Comparison of ENCODE assay signal across 10 mouse cellular contexts in the genomic region with DNA sequence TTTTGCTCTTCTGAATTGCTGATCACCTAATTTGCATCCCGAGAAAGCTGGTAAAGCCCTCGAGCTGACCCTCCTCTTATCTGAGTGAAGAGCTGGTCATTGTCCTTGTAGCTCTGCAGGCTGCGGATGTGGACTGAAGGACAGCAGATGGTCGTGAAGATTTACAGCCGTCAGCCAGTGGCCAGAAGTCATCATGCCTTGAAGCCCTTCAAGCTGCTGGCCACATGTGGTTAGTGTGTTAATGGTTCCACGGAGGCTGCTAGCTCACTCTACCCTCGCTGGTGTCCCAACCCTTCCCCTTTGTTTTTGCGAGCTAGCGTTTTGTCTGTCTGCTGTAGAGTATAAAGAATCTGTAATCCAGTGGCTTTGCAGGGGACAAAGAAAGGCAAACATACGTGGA.
DNase-seq lines count a peak whose midpoint lies in the region; ATAC-seq and TF ChIP-seq lines count a peak whose summit lies in the region.
"Had no signal": no experiment of that assay in that cellular context is flagged by ENCODE, and none has a peak within 500 bp of the region (broad histone marks: within the 10 kb centered on the region; RNA-seq: fewer than 3 reads in every experiment).

No protein-coding gene starts in this region.

- H3K4me3 ChIP-seq in kidney, embryonic 16.5 days (ENCODE audit: low read length): no peak overlapping the region
- no peak overlapping the region for H3K4me3 ChIP-seq in neural tube, embryonic 15.5 days (replicated peaks)
- H3K4me3 ChIP-seq in liver, postnatal 0 days (ENCODE audit: low read depth, low read length): no peak overlapping the region
- H3K4me3 ChIP-seq: limb, embryonic 12.5 days had no signal

- 0 out of 2 replicates have a peak, but pooled peaks cover 7% of the 10 kb centered on the region for H3K36me3 ChIP-seq in kidney, embryonic 16.5 days (ENCODE audit: insufficient read depth, low read length)
- H3K36me3 ChIP-seq in neural tube, embryonic 15.5 days: peaks cover 12% of the 10 kb centered on the region; the same call in 1 of the 2 replicates
- no peaks in the 10 kb centered on the region for H3K36me3 ChIP-seq in liver, postnatal 0 days (replicated peaks; ENCODE audit: insufficient read depth, low read length)

- no peak overlapping the region for H3K9ac ChIP-seq in kidney, embryonic 16.5 days (replicated peaks; ENCODE audit: low read length)
- no peak overlapping the region for H3K9ac ChIP-seq in neural tube, embryonic 15.5 days (replicated peaks)
- no peak overlapping the region for H3K9ac ChIP-seq in liver, postnatal 0 days (replicated peaks)
- H3K9ac ChIP-seq: limb, embryonic 12.5 days had no signal

- TF ChIP-seq CTCF in liver, postnatal 0 days (IDR thresholded peaks at IDR 0.05; ENCODE audit: low read depth): no peak

- H3K4me1 ChIP-seq in kidney, embryonic 16.5 days (ENCODE audit: insufficient read depth, low read length): no peaks in the 10 kb centered on the region
- H3K4me1 ChIP-seq in neural tube, embryonic 15.5 days: peaks cover 13% of the 10 kb centered on the region
- no peaks in the 10 kb centered on the region for H3K4me1 ChIP-seq in liver, postnatal 0 days (ENCODE audit: insufficient read depth)

- no peak for TF ChIP-seq EP300 in liver, postnatal 0 days (IDR thresholded peaks at IDR 0.05; ENCODE audit: low read depth)

- peak; percentile 25; the same call in 1 of the 2 replicates for ATAC-seq in kidney, embryonic 16.5 days (ENCODE audit: low FRiP score, low TSS enrichment)
- 0 out of 2 replicates have a peak, but pooled peaks have one; percentile 5 for ATAC-seq in neural tube, embryonic 15.5 days (ENCODE audit: low FRiP score)
- ATAC-seq in liver, postnatal 0 days: no peak
- ATAC-seq in erythroblast, adult 5-6 weeks (replicated peaks; ENCODE audit: low FRiP score, poor library complexity, severe bottlenecking): no peak
- ATAC-seq: activated CD4-positive, CD25-positive, alpha-beta regulatory T cell, adult 4 months had no signal

- no peak overlapping the region for H3K4me2 ChIP-seq in kidney, embryonic 16.5 days (replicated peaks; ENCODE audit: low read depth, low read length)
- no peak overlapping the region for H3K4me2 ChIP-seq in neural tube, embryonic 15.5 days
- no peak overlapping the region for H3K4me2 ChIP-seq in liver, postnatal 0 days (ENCODE audit: low read depth, low read length)
- H3K4me2 ChIP-seq: limb, embryonic 12.5 days had no signal

- no peak overlapping the region for H3K27ac ChIP-seq in kidney, embryonic 16.5 days (ENCODE audit: low read length)
- no peak overlapping the region for H3K27ac ChIP-seq in neural tube, embryonic 15.5 days (replicated peaks)
- H3K27ac ChIP-seq in liver, postnatal 0 days (ENCODE audit: low read depth): no peak overlapping the region

- no peak for DNase-seq in kidney, adult 8-10 months
- DNase-seq in embryo, embryonic 11 days: peak; percentile 61
- DNase-seq in mesoderm, embryonic 11.5 days (ENCODE audit: low read depth, low spot score): peak; percentile 78
- no peak for DNase-seq in liver, postnatal 0 days
- no peak for DNase-seq in spleen, adult 12 weeks (ENCODE audit: low spot score)

- 38% methylated on average over 10 of the region's 10 CpGs for WGBS in kidney, embryonic 16.5 days
- WGBS in neural tube, embryonic 15.5 days: 5% methylated on average over 10 of the region's 10 CpGs
- 46% methylated on average over 10 of the region's 10 CpGs for WGBS in liver, postnatal 0 days (ENCODE audit: insufficient replicate concordance)

- no peaks in the 10 kb centered on the region for H3K9me3 ChIP-seq in kidney, embryonic 16.5 days (ENCODE audit: low read length)
- no peaks in the 10 kb centered on the region for H3K9me3 ChIP-seq in neural tube, embryonic 15.5 days (replicated peaks)
- no peaks in the 10 kb centered on the region for H3K9me3 ChIP-seq in liver, postnatal 0 days (ENCODE audit: low read length)
- H3K9me3 ChIP-seq: limb, embryonic 12.5 days had no signal

- H3K27me3 ChIP-seq in kidney, embryonic 16.5 days (ENCODE audit: insufficient read depth, low read length): no peaks in the 10 kb centered on the region
- H3K27me3 ChIP-seq in neural tube, embryonic 15.5 days (replicated peaks): no peaks in the 10 kb centered on the region
- no peaks in the 10 kb centered on the region for H3K27me3 ChIP-seq in liver, postnatal 0 days (ENCODE audit: insufficient read depth, low read length)
- H3K27me3 ChIP-seq: limb, embryonic 12.5 days had no signal

Comparison
In these comparisons a context has a peak if more than half of its experiments do, and no peak if none do; other contexts are left out.
1. ATAC-seq: peak in kidney, embryonic 16.5 days (single experiment) and neural tube, embryonic 15.5 days (single experiment); none in liver, postnatal 0 days (single experiment) and erythroblast, adult 5-6 weeks (single experiment).
2. DNase-seq: peak in embryo, embryonic 11 days (single experiment) and mesoderm, embryonic 11.5 days (single experiment); none in kidney, adult 8-10 months (0 of 2), liver, postnatal 0 days (single experiment) and spleen, adult 12 weeks (single experiment).